Mouse (Mus musculus): ENCODE measurements around the gene U2af1. TPM values are rescaled to one million over a fixed set of nuclear protein-coding genes. Genes with fewer than 3 reads are reported as not detected.

The U2af1 gene
- polyA plus RNA-seq, 2 experiments from 2014 or later, result 53.7 to 103 TPM

DNA sequence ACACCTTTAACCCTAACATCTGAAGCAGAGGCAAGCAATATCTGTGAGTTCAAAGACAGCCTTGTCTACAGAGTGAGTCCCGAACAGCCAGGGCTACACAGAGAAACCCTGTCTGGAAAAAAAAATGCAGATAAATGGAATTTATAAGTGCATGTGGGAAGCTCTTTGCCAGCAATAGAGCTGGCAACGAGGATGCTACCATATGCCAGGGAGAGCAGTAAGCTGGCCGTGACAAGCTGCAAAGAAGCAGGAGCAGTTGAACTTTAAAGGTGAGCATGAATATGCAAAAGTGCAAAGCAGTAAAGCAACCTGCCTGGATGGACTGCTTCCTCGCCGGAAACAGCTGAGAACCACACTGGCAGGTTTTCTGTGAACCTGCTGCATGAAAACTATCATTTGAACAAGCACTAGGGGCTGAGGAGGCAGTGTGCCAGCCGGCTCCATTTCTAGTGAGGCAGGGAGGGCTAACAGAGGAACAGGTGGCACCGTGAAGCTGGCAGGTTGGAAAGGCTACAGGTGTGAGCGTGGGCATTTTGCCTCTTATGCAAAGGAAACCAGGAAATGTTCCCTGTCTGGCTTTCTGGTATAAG lies 2.1 kb upstream of the U2af1 start:
- ATAC-seq, result no peak

- peak; percentile 4 for ATAC-seq
Measured at GRCm38 (mm10) chr17:31658136-31658467, 590 bp downstream of the U2af1 start.

- ATAC-seq, result no peak
Measured at GRCm38 (mm10) chr17:31657141-31657983, 1.3 kb downstream of the U2af1 start.

GRCm38 (mm10) chr17:31656682-31657081 lies 2.0 kb downstream of the U2af1 start:
- no peak for ATAC-seq

DNA sequence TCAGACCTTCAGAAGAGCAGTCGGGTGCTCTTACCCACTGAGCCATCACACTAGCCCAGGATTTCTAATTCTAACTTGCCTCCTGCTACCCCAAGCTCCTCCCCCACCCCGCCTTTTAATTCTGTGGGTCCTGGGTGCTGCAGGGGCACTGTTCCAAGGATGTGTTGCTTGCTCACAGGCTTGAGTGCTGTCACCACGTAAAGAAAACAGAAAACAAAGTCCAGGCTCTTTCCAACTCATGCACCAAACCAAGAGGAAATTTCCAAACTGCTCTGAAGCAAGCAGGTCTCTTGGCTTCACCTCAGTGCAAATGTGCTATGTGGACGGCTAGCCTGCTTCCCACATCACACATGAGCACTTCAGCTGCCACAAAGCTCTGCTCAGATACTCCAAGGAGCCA lies 3.3 kb downstream of the U2af1 start:
- no peak for ATAC-seq

GRCm38 (mm10) chr17:31653277-31653676 lies 5.4 kb downstream of the U2af1 start:
- no peak for ATAC-seq

DNA sequence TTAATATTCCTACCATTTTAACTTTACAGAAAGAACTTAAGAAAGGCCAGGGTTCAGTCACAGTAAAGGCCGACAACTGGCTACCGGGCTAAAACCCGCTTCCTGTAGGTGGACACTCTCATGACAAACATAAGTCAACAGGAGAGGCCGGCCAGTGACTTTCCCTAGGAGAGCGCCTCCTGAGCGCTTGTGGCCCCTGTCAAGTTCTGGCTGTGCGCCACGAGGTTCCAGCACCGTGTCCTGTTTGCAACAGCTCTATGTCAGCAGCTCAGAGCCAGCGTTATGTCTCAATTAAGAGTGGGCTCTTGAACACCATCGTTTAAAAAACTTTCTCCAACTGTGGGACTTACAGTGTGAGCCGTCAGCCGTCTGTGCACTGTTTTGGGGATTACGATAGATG lies 6.5 kb downstream of the U2af1 start:
- ATAC-seq, result no peak

- ATAC-seq, result no peak
Measured at GRCm38 (mm10) chr17:31646199-31647002, 12.3 kb downstream of the U2af1 start.

DNA sequence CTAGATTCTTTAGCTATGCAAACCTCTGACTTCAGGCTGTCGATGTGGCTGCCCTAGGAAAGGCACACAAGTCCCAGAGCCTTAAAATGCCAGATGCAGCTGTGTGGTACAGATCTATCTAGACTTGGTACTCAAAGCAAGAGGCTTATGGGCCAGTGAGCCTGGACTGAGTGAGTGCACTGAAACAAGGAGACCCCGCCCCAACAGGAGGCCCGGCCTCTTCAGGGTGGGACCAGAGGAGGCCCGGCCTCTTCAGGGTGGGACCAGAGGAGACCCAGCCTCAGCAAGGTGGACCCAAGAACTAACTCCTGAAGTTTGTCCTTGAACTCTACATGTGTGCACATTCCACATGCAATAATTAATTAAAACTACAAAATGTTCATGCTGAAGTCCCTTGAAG lies 15.8 kb downstream of the U2af1 start:
- no peak for ATAC-seq

DNA sequence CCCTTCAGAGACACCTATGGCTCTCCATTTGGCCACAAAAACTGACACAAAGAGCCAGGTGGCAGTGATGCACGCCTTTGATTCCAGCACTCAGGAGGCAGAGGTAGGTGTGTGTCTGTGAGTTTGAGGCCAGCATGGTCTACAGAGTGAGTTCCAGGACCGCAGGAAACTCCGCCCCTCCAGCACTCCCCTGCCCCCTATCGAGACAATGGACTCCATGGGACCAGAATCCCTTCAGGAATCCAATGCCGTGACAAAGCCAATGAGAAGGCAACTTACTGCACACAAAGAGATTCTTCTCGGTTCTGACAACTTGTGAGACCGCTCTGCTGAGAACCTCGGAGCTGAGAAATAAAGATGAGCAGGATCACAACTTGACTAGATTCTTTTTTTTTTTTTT lies 16.4 kb downstream of the U2af1 start:
- no peak for ATAC-seq

DNA sequence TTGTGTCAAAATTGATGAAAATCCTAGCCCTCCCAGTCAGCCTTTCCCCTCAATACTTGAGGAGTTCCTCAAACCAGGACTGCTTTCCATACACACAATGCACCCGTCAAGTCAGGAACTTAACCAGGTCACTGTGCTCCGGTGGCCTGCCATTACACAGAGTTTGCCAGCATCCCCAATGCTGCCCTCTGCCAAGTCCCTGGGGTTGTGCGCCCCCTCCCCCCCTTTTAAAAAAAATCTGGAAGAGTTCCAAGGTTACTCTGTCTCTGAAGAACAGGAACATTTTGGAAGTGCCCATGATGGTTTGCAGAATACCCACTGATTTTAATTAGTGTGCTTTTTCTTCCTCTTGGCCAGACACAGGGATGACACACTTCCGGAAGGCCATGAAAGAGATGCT lies 19.0 kb downstream of the U2af1 start:
- no peak for ATAC-seq

DNA sequence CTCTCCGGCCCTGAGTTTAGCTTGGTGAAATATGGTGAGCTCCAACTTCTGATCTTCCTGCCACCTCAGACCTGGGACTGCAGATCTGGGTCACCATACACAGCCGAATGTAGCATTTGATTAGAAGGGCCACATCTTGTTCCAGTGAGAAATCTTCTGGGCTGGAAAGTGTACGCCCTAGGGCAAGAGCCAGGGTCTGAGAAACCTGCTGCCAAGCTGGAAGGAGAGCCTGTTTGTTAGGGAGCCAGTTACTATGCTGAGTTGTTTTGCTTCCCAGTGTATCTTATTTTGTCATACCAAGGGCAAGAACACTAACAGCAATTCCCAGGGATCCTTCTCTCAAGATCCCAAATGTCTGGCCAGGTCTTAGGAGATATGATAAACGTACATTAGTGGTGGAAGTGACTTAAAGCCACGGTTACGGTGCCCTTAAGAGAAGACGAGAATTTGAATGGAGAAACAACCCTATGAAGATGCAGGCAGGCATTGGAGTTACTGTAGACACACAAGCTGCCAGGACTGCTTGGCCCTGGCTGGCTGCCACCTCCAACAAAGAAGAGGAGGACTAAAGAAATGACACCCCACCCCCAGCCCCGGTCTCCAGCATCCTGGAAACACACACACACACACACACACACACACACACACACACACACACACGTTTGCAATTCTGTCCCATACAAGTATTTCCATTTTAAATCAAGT lies 20.7 kb downstream of the U2af1 start:
- ATAC-seq, result no peak

- no peak for ATAC-seq
Measured at GRCm38 (mm10) chr17:31636942-31637811, 21.5 kb downstream of the U2af1 start, which contains the start of gene Cbs. Gene Cbs (minus strand): TSS chr17:31637238.

DNA sequence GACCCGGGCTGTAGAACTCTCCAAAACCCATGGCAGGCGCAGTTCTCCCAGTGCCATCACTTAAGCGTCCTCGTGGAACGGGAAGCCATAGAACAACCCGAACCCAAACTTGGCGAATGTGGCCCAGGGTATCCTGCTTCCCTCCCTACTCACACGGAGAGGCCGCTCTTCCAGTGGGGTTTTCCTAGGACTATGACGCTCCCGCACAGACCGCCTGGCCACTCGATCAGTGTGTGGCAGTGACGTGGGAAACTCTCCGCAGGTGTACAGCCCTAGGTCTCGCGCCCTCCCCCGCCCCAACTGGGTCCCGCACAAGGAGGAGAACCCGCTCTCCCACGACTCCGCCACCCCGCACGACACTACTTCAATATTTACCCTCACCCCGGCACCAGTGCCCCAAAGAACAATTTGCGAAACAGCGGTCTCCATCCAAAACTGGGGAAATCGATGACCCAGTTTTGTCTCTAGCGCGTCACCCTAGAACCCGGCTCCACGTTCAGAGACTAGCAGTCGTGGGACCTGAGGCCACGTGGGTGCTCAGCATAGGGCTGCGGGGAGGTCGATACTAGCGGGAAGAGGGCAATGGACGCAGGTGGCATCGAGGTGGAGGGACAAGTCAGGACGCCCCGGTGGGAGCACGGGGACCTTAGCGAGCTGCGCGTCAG lies 22.3 kb downstream of the U2af1 start:
- no peak for ATAC-seq

- no peak for ATAC-seq
Measured at GRCm38 (mm10) chr17:31635781-31636180, 22.9 kb downstream of the U2af1 start.

DNA sequence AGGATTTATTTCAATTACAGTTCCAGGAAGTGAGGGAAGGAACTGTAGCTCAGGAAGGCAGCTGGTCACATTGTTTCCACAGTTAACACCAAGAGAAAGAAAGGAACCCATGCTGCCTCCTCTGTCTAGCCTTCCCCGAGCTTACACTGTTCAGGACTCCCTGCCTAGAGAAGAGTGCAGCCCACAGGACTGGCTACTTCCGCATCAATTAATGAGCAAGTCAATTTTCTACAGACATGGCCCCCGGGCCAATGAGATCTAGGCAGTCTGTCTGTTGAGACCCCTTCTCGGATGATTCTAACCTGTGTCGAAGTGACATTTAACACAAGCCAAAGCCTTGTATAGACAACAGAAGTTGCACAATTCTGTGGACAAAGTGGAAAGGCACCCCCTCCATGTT lies 23.8 kb downstream of the U2af1 start:
- ATAC-seq, result no peak

DNA sequence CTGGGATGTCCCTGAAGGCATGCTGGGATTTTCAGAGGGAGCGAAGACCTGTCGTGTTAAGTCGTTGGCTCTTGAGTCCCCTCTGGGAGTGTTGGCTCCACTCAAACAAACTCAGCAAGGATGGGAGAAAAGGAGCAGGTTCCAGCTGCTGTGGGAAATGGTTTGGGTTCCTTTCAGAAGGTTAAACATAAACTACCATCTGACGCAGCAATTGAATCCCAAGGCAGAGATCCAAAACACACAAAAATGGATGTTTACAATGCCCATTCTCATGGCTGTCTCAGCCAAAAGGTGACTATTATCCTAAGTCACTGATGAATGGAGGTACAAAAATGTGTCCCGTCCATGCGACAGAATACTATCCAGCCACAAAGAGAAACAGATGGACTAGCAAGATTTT lies 25.7 kb downstream of the U2af1 start:
- ATAC-seq, result no peak

DNA sequence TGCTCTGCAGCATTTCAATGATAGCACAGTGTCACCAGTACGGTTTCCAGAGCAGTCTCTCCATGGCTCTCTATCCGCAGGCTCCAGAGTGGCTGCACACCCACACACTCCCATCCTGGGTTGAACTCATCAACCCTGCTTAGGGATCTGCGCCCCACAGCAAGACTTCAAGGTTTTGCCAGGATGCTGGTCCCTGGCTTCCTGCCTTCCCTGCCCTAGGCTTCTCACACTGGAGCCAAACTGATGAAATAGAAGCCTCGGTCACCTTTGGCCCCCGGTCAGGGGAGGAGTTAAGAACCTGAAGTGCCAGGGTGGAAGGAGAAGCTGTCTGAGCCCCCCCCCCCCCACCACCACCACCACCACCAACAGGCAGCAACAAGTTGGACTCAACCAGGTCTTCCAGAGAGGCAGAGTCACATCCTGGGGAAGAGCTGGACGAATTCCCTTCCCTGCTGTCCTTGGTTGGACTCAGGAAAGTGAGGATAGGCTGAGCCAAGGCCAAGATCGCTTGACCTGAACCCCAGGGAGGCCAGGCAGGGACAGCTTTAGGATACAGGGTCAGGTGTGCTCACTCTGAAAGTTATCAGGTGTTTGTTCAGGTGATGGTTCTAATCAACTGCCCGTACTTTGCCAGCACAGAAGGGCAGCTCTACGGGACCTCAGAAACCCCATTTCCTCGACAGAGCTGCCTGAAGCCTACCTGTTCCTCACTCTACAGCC lies 27.5 kb downstream of the U2af1 start:
- no peak for ATAC-seq

- ATAC-seq, result no peak
Measured at GRCm38 (mm10) chr17:31627961-31628360, 30.7 kb downstream of the U2af1 start.

- no peak for ATAC-seq
Measured at GRCm38 (mm10) chr17:31623101-31623500, 35.6 kb downstream of the U2af1 start.

Measured in CD4-positive, CD25-positive, alpha-beta regulatory T cell, adult 4 months (primary cell).